Mouse (Mus musculus) leukemia stem cell, adult 10-12 weeks (primary cell): ENCODE results near the gene Cd180. TPM values are rescaled to one million over a fixed set of nuclear protein-coding genes. Genes with fewer than 3 reads are reported as not detected.

ENCODE experiments used
- polyA plus RNA-seq: library from polyadenylated mRNA; stranded (reverse); fragments of >175 nt; gene quantifications from 2 replicates; pipeline ENCODE4 v1.2.3, GENCODE M21; 2012; ENCODE audit warnings: low replicate concordance

Cd180 gene
- polyA plus RNA-seq: 0.62 and 1.9 TPM in 2 replicates

DNA sequence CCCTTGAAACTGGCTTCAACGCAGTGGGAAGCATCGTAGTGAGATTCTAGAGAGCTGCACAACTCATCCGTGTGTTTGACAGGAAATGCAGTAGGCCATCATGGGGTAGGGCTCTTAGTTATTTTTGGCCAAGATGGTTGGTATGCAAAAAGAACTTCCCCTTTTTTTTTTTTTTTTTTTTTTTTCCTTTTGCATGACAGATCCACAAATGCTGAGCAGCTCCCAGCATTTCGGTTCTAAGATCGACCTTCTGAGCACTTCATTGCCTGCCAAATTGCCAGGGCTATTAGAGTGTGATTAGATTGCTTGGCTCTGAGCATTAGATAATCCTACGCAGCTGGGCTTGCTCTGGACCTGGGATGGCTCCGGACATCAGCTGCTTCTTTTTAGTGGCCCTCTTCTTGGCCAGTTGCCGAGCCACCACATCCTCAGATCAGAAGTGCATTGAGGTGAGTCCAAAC, at the start of gene Cd180:
TSS of gene Cd180 (plus strand) at position 218 of the 461 bp plus-strand sequence.

